Comparison of ENCODE assay signal across 29 mouse cellular contexts in the genomic region with DNA sequence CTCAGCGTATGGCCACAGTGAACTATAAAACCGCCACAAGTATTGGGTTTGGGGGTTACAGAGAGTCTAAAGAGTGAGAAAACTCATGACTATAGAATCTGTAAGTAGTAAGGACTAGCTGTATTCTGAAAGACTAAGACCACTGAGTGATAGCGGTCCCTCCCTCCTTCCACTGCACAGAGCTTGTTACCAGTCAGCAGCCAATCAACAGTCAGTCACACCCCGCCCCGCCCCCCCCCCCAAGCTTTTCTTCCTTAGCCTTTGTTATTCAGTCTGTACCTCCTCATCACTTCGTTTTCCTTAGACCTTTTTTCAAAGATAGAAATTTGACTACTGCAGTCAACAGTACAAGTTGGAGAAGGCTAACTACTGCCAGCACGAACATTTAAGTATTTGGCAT. TPM values are rescaled to one million over a fixed set of nuclear protein-coding genes. Genes with fewer than 3 reads are reported as not detected.
DNase-seq lines count a peak whose midpoint lies in the region; ATAC-seq and TF ChIP-seq lines count a peak whose summit lies in the region.
"Had no signal": no experiment of that assay in that cellular context is flagged by ENCODE, and none has a peak within 500 bp of the region (broad histone marks: within the 10 kb centered on the region; RNA-seq: fewer than 3 reads in every experiment).

No protein-coding gene starts in this region.

- no peak overlapping the region for H3K4me3 ChIP-seq in midbrain, embryonic 11.5 days (ENCODE audit: low read depth, low read length)
- H3K4me3 ChIP-seq in midbrain, postnatal 0 days (ENCODE audit: low read depth, low read length) = no peak overlapping the region
- no peak overlapping the region for H3K4me3 ChIP-seq in CH12.LX (replicated peaks in 1 of 3; ENCODE audit: low read depth in 2 of 3, low read length in 2 of 3, poor library complexity in 1 of 3)
- H3K4me3 ChIP-seq in ES-Bruce4 (ENCODE audit: low read depth, low read length) = no peak overlapping the region
- H3K4me3 ChIP-seq in intestine, embryonic 16.5 days (ENCODE audit: low read length) = no peak overlapping the region
- H3K4me3 ChIP-seq: embryonic facial prominence, embryonic 13.5 days; embryonic facial prominence, embryonic 15.5 days; erythroblast, embryonic 14.5 days; forebrain, embryonic 10.5 days; forebrain, embryonic 12.5 days had no signal

- in situ Hi-C loops in CH12.LX (cut with MboI; ENCODE audit: low pct_ligation_motif_present, low pct_unique_long_range_greater_than_20kb, low sequenced_read_pairs) = no loop called here

- no peak overlapping the region for H3K27ac ChIP-seq in midbrain, embryonic 11.5 days (ENCODE audit: low read depth, low read length)
- no peak overlapping the region for H3K27ac ChIP-seq in midbrain, postnatal 0 days (ENCODE audit: low read depth, low read length)
- H3K27ac ChIP-seq in CH12.LX (ENCODE audit: insufficient read depth, low read depth) = no peak overlapping the region
- peak overlapping the region; percentile 80 for H3K27ac ChIP-seq in ES-Bruce4 (ENCODE audit: insufficient read depth, low read length)
- no peak overlapping the region for H3K27ac ChIP-seq in intestine, embryonic 16.5 days (ENCODE audit: low read length)
- H3K27ac ChIP-seq: embryonic facial prominence, embryonic 13.5 days; embryonic facial prominence, embryonic 15.5 days; forebrain, embryonic 10.5 days; forebrain, embryonic 12.5 days had no signal

- DNase-seq in midbrain, embryonic 11.5 days (ENCODE audit: low spot score, missing footprints) = peak; percentile 78
- no peak for DNase-seq in midbrain, postnatal 0 days (ENCODE audit: low spot score)
- DNase-seq in CH12.LX (ENCODE audit: extremely low read depth) = no peak
- DNase-seq in R1 (ENCODE audit: low read depth, low spot score) = peak; percentile 61
- DNase-seq in layer of hippocampus, adult 11-12 months (ENCODE audit: low spot score) = no peak
- no peak for DNase-seq in left cerebral cortex, postnatal 36 days (ENCODE audit: low spot score in 2 of 2)
- DNase-seq: adrenal gland, adult 8-10 months; adrenal gland, postnatal 14 days; adrenal gland, postnatal 36 days; B cell, adult 2 months; cerebellum, adult 11-12 months; cerebellum, adult 2 months; cerebellum, adult 9-10 months; cerebellum, postnatal 10 days; cerebellum, postnatal 25 days; embryo, embryonic 11 days had no signal

- no peak overlapping the region for H3K4me2 ChIP-seq in midbrain, embryonic 11.5 days
- no peak overlapping the region for H3K4me2 ChIP-seq in midbrain, postnatal 0 days (ENCODE audit: low read depth, low read length, poor library complexity, severe bottlenecking)
- H3K4me2 ChIP-seq in CH12.LX (ENCODE audit: insufficient read depth, low read depth, poor library complexity, severe bottlenecking) = peak overlapping the region; percentile 34; the same call in 1 of the 2 replicates
- no peak overlapping the region for H3K4me2 ChIP-seq in intestine, embryonic 16.5 days (ENCODE audit: low read depth, low read length)
- H3K4me2 ChIP-seq: embryonic facial prominence, embryonic 13.5 days; embryonic facial prominence, embryonic 15.5 days; forebrain, embryonic 12.5 days had no signal

- no peaks in the 10 kb centered on the region for H3K9me3 ChIP-seq in midbrain, embryonic 11.5 days (ENCODE audit: control insufficient read depth, low read length)
- H3K9me3 ChIP-seq in midbrain, postnatal 0 days (ENCODE audit: low read length) = no peaks in the 10 kb centered on the region
- H3K9me3 ChIP-seq in CH12.LX (replicated peaks; ENCODE audit: low read length) (no peaks in the 10 kb centered on the region), ES-Bruce4 (replicated peaks; ENCODE audit: control insufficient read depth, insufficient read depth, low read length, poor library complexity, severe bottlenecking) (no peaks in the 10 kb centered on the region)
- H3K9me3 ChIP-seq in intestine, embryonic 16.5 days (ENCODE audit: control insufficient read depth, low read length) = no peaks in the 10 kb centered on the region
- H3K9me3 ChIP-seq: embryonic facial prominence, embryonic 13.5 days; embryonic facial prominence, embryonic 15.5 days; forebrain, embryonic 10.5 days; forebrain, embryonic 12.5 days; G1E had no signal

- peaks cover 12% of the 10 kb centered on the region; the same call in 1 of the 2 replicates for H3K4me1 ChIP-seq in midbrain, embryonic 11.5 days (ENCODE audit: control insufficient read depth, insufficient read depth, low read length)
- H3K4me1 ChIP-seq in midbrain, postnatal 0 days (ENCODE audit: insufficient read depth, low read length) = peaks cover 13% of the 10 kb centered on the region
- H3K4me1 ChIP-seq in CH12.LX (ENCODE audit: control insufficient read depth in 1 of 2, insufficient read depth in 2 of 2) (peaks cover 0 to 12% of the 10 kb centered on the region in 2 experiments; a peak in 2 of 4 replicates), ES-Bruce4 (ENCODE audit: control insufficient read depth, insufficient read depth, low read length) (no peaks in the 10 kb centered on the region)
- H3K4me1 ChIP-seq in intestine, embryonic 16.5 days (ENCODE audit: control insufficient read depth, insufficient read depth, low read length) = peaks cover 12% of the 10 kb centered on the region

- no peaks in the 10 kb centered on the region for H3K27me3 ChIP-seq in midbrain, embryonic 11.5 days (ENCODE audit: control insufficient read depth, insufficient read depth, low read length)
- H3K27me3 ChIP-seq in midbrain, postnatal 0 days (ENCODE audit: insufficient read depth, low read length) = no peaks in the 10 kb centered on the region
- no peaks in the 10 kb centered on the region for H3K27me3 ChIP-seq in CH12.LX (replicated peaks)
- no peaks in the 10 kb centered on the region for H3K27me3 ChIP-seq in ES-Bruce4 (ENCODE audit: control insufficient read depth, insufficient read depth, low read length, poor library complexity, severe bottlenecking)
- no peaks in the 10 kb centered on the region for H3K27me3 ChIP-seq in intestine, embryonic 16.5 days (replicated peaks; ENCODE audit: control insufficient read depth, insufficient read depth, low read length)
- H3K27me3 ChIP-seq: embryonic facial prominence, embryonic 13.5 days; embryonic facial prominence, embryonic 15.5 days; forebrain, embryonic 12.5 days; Patski had no signal

- intact Hi-C loops in left cerebral cortex, postnatal 36 days (cut with DNase I) = loop anchor here (5.0 kb wide), 1 partner anchor 113 kb away; no protein-coding TSS in a partner anchor

- peaks cover 27% of the 10 kb centered on the region for H3K79me2 ChIP-seq in CH12.LX (replicated peaks; ENCODE audit: control insufficient read depth, extremely low read depth, insufficient read depth, poor library complexity, severe bottlenecking)

- TF ChIP-seq CTCF in midbrain, postnatal 0 days (IDR thresholded peaks at IDR 0.05) = no peak
- no peak for TF ChIP-seq CTCF in CH12.LX (conservative IDR thresholded peaks at IDR 0.05 in 1 of 2, IDR thresholded peaks at IDR 0.05 in 1 of 2; ENCODE audit: low read depth in 2 of 2, low read length in 2 of 2)
- TF ChIP-seq CTCF in ES-Bruce4 (IDR thresholded peaks at IDR 0.05; ENCODE audit: low read depth, low read length) = no peak

- H3K9ac ChIP-seq in midbrain, embryonic 11.5 days (ENCODE audit: low read length) = no peak overlapping the region
- H3K9ac ChIP-seq in midbrain, postnatal 0 days (replicated peaks; ENCODE audit: low read length, poor library complexity, severe bottlenecking) = no peak overlapping the region
- H3K9ac ChIP-seq in CH12.LX (ENCODE audit: insufficient read depth, low read depth) = peak overlapping the region; percentile 8; the same call in 1 of the 2 replicates
- peak overlapping the region; percentile 3; the same call in 1 of the 2 replicates for H3K9ac ChIP-seq in ES-Bruce4 (ENCODE audit: low read depth, poor library complexity, severe bottlenecking)
- no peak overlapping the region for H3K9ac ChIP-seq in intestine, embryonic 16.5 days (ENCODE audit: low read depth, low read length)
- H3K9ac ChIP-seq: embryonic facial prominence, embryonic 13.5 days; embryonic facial prominence, embryonic 15.5 days; forebrain, embryonic 12.5 days had no signal

- no peaks in the 10 kb centered on the region for H3K36me3 ChIP-seq in midbrain, embryonic 11.5 days (ENCODE audit: control insufficient read depth, insufficient read depth, low read length)
- no peaks in the 10 kb centered on the region for H3K36me3 ChIP-seq in midbrain, postnatal 0 days (ENCODE audit: insufficient read depth, low read length)
- H3K36me3 ChIP-seq in CH12.LX (replicated peaks in 1 of 2; ENCODE audit: control insufficient read depth in 1 of 2, insufficient read depth in 1 of 2, low read length in 1 of 2) (no peaks in the 10 kb centered on the region), ES-Bruce4 (ENCODE audit: control insufficient read depth, insufficient read depth, low read length, poor library complexity, severe bottlenecking) (no peaks in the 10 kb centered on the region)
- H3K36me3 ChIP-seq in intestine, embryonic 16.5 days (ENCODE audit: control insufficient read depth, insufficient read depth, low read length) = no peaks in the 10 kb centered on the region
- H3K36me3 ChIP-seq: embryonic facial prominence, embryonic 13.5 days; embryonic facial prominence, embryonic 15.5 days; forebrain, embryonic 12.5 days had no signal

- dilution Hi-C loops in CH12.LX (cut with MboI; ENCODE audit: extremely low pct_ligation_motif_present, extremely low pct_unique_long_range_greater_than_20kb, low sequenced_read_pairs) = no loop called here

- no peak for ATAC-seq in midbrain, embryonic 11.5 days (ENCODE audit: low FRiP score)
- ATAC-seq in midbrain, postnatal 0 days (ENCODE audit: low FRiP score) = no peak
- ATAC-seq in intestine, embryonic 16.5 days = no peak
- ATAC-seq: activated CD4-positive, CD25-positive, alpha-beta regulatory T cell, adult 4 months; CD4-positive, CD25-positive, alpha-beta regulatory T cell, adult 4 months; forebrain, embryonic 14.5 days; forebrain, embryonic 16.5 days; Patski had no signal

- no peak for TF ChIP-seq EP300 in CH12.LX (IDR thresholded peaks at IDR 0.05; ENCODE audit: low read length)
- no peak for TF ChIP-seq EP300 in ES-Bruce4 (IDR thresholded peaks at IDR 0.05; ENCODE audit: insufficient read depth, low read depth, low read length)

- TF ChIP-seq POLR2A in CH12.LX (IDR thresholded peaks at IDR 0.05; ENCODE audit: low read depth, low read length) (no peak), ES-Bruce4 (IDR thresholded peaks at IDR 0.05; ENCODE audit: insufficient read depth, low read length) (no peak)

- 55% methylated on average over 7 of the region's 7 CpGs for WGBS in midbrain, embryonic 11.5 days
- 56% methylated on average over 7 of the region's 7 CpGs for WGBS in midbrain, postnatal 0 days
- 65% methylated on average over 7 of the region's 7 CpGs for WGBS in intestine, embryonic 16.5 days

- no peak for TF ChIP-seq RAD21 in CH12.LX (IDR thresholded peaks at IDR 0.05; ENCODE audit: low read depth, low read length)

RNA-seq across cellular contexts. Expression of gene Rbm26, which starts 1.9 kb away (rescaled TPM):
- 38.5 and 43.0 TPM in 2 replicates for polyA plus RNA-seq in midbrain, embryonic 11.5 days (2014; fragmentation: Nextera tagmentation; extraction: Ambion mirVana)
- 40.8 and 57.4 TPM in 2 replicates for total RNA-seq in midbrain, postnatal 0 days (2014; rRNA removed)
- 26.8 and 33.6 TPM in 2 replicates for polyA plus RNA-seq in midbrain, postnatal 0 days (2015; fragmentation: Nextera tagmentation; extraction: Ambion mirVana)
- total RNA-seq in CH12.LX (2012; rRNA removed) (27.9 and 32.5 TPM in 2 replicates), CH12.LX (2014; rRNA removed) (50.6 and 57.9 TPM in 2 replicates)
- polyA plus RNA-seq in CH12.LX (2012; ENCODE audit: insufficient read length, low read depth) (71.4 and 73.5 TPM in 2 replicates), ES-Bruce4 (2011; ENCODE audit: insufficient read depth, insufficient read length, low read depth, missing spikeins) (156 and 173 TPM in 2 replicates)
- polyA plus RNA-seq in intestine, embryonic 16.5 days (2015; fragmentation: Nextera tagmentation; extraction: Ambion mirVana) = 18.3 and 18.5 TPM in 2 replicates
- 10 to 100 TPM; 49.3 to 66.8 TPM for total RNA-seq in left cerebral cortex, postnatal 36 days (2021)

Comparison
In these comparisons a context has a peak if more than half of its experiments do, and no peak if none do; other contexts are left out.
1. DNase-seq: peak in midbrain, embryonic 11.5 days (single experiment) and R1 (single experiment); none in midbrain, postnatal 0 days (single experiment), CH12.LX (single experiment), layer of hippocampus, adult 11-12 months (single experiment) and left cerebral cortex, postnatal 36 days (0 of 2).
2. H3K9ac ChIP-seq: peak in CH12.LX (single experiment) and ES-Bruce4 (single experiment); none in midbrain, embryonic 11.5 days (single experiment), midbrain, postnatal 0 days (single experiment) and intestine, embryonic 16.5 days (single experiment).